29 mouse cellular contexts compared by ENCODE assay signal in the genomic region with DNA sequence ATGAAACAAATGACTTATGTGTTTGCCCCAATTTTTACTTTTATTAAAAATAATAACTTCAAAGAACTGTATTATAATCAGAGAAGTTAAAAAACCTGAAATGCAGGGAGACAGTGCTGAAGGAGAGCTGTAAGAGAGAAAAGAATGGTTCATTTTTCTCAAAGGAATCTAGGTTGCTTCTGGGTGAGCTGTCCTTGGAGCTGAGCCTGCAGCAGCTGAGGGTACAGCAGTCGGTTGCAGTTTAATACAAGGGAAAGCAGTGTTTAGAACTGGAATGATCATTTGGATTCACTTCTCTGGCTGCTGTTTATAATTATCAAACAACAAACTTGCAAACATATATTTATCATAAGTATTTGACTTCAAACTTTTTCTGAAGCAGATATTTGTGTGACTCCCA.
"Had no signal": no experiment of that assay in that cellular context is flagged by ENCODE, and none has a peak within 500 bp of the region (broad histone marks: within the 10 kb centered on the region; RNA-seq: fewer than 3 reads in every experiment).

No protein-coding gene starts in this region.

- H3K4me3 ChIP-seq: limb, embryonic 10.5 days; limb, embryonic 12.5 days; limb, embryonic 13.5 days; limb, embryonic 15.5 days; liver, embryonic 12.5 days; liver, embryonic 13.5 days; liver, embryonic 15.5 days; lung, embryonic 15.5 days; megakaryocyte, embryonic 14.5 days; midbrain, embryonic 10.5 days; midbrain, embryonic 12.5 days; midbrain, embryonic 13.5 days; midbrain, embryonic 15.5 days; myocyte; neural tube, embryonic 12.5 days had no signal

- DNase-seq: left cerebral cortex, postnatal 4 days; liver; liver, embryonic 13.5 days; liver, postnatal 0 days; lung, adult 18-20 months; lung, adult 2 months; lung, embryonic 14.5 days; lung, postnatal 10 days; lung, postnatal 36 days; lung, postnatal 4 days; midbrain, embryonic 14.5 days had no signal

- H3K27ac ChIP-seq: limb, embryonic 10.5 days; limb, embryonic 12.5 days; limb, embryonic 13.5 days; limb, embryonic 15.5 days; liver, embryonic 12.5 days; liver, embryonic 13.5 days; liver, embryonic 14.5 days; liver, embryonic 15.5 days; lung, embryonic 15.5 days; macrophage; midbrain, embryonic 10.5 days; midbrain, embryonic 12.5 days; midbrain, embryonic 13.5 days; midbrain, embryonic 15.5 days; neural tube, embryonic 12.5 days had no signal

- ATAC-seq: liver, embryonic 12.5 days; liver, postnatal 0 days; lung, postnatal 0 days; midbrain, embryonic 13.5 days; midbrain, embryonic 15.5 days; midbrain, embryonic 16.5 days had no signal
